Mouse (Mus musculus): ENCODE results near the gene Gdi2.

DNA sequence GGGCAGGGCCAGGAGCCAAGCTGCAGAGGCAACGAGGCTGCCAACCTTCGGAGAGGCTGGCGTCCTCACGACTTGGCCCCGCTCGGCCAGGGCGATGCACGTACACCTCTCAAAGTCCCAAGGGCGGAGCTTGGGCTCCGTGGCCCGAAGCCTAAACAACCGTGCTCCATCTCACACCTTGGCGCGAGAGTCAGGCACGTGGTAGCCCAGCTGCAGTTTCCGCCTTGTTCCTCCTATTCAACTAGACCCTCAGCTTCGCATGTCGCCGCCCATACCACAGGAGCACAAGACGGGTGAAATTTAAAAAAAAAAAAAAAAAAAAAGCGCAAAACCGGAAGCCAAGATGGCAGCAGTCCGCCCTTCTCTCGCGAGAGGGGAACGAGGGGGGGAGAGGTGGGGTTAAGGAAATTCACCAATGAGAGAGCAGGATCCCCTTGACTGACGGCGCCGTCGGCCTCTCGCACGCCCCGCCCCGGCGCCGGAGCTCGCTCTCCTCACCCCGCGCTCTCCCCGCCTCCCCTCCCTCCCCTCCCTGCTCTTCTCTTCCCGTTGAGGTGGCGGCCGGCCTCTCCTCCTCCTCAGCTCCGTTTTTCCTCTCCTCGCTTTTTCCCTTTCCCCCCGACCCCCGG is at the start of gene Gdi2:
- TF ChIP-seq CHD2 (IDR thresholded peaks at IDR 0.05; ENCODE audit: low read depth, low read length) (peak; percentile 100), HCFC1 (IDR thresholded peaks at IDR 0.05; ENCODE audit: borderline replicate concordance, insufficient read depth, low read length) (peak; percentile 72; the same call in 1 of the 2 replicates), ZC3H11A (IDR thresholded peaks at IDR 0.05; ENCODE audit: borderline replicate concordance, low read depth, low read length) (no peak), MAFK (IDR thresholded peaks at IDR 0.05; ENCODE audit: insufficient read depth, low read depth, low read length) (no peak)

All from ES-E14 (cell line).